Comparison of ENCODE assay signal across 24 mouse cellular contexts in the genomic region with DNA sequence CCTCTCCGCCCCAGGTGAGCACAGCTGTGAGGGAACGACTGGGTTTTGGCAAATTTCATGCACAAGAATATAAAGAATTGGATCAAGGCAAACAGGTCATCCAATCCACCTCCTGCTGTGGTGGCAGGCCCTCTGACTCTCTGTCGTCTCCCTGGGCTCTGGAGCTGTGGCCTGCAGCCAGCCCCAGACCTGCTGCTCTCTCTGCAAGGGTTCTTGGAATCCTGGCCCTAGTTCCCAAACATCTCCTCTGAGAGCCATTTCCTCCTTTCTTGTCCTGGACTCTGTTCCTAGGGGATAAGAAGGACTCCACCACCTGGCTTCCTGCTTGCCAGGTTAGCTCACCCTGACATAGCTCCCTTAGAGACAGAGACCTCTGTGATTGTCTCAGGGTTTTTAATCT. TPM values are rescaled to one million over a fixed set of nuclear protein-coding genes. Genes with fewer than 3 reads are reported as not detected.
DNase-seq lines count a peak whose midpoint lies in the region; ATAC-seq and TF ChIP-seq lines count a peak whose summit lies in the region.
"Had no signal": no experiment of that assay in that cellular context is flagged by ENCODE, and none has a peak within 500 bp of the region (broad histone marks: within the 10 kb centered on the region; RNA-seq: fewer than 3 reads in every experiment).

No protein-coding gene starts in this region.

- no peak overlapping the region for H3K27ac ChIP-seq in lung, postnatal 0 days (ENCODE audit: low read length)
- H3K27ac ChIP-seq: embryonic facial prominence, embryonic 13.5 days; forebrain, embryonic 12.5 days; heart, adult 2 months; heart, embryonic 15.5 days; hindbrain, embryonic 10.5 days; hindbrain, embryonic 14.5 days had no signal

- no peak overlapping the region for H3K4me2 ChIP-seq in lung, postnatal 0 days (replicated peaks; ENCODE audit: low read depth, low read length)
- H3K4me2 ChIP-seq: embryonic facial prominence, embryonic 13.5 days; forebrain, embryonic 12.5 days; heart, embryonic 11.5 days; heart, embryonic 15.5 days; hindbrain, embryonic 14.5 days had no signal

- no peak for TF ChIP-seq CTCF in lung, postnatal 0 days (IDR thresholded peaks at IDR 0.05)

- TF ChIP-seq EP300 in lung, postnatal 0 days (IDR thresholded peaks at IDR 0.05) = no peak

- H3K4me1 ChIP-seq in lung, postnatal 0 days (ENCODE audit: insufficient read depth, low read depth, low read length) = no peaks in the 10 kb centered on the region
- H3K4me1 ChIP-seq: embryonic facial prominence, embryonic 13.5 days had no signal

- no peaks in the 10 kb centered on the region for H3K36me3 ChIP-seq in lung, postnatal 0 days (ENCODE audit: insufficient read depth, low read length)
- H3K36me3 ChIP-seq: embryonic facial prominence, embryonic 13.5 days; forebrain, embryonic 12.5 days; heart, embryonic 15.5 days; hindbrain, embryonic 10.5 days had no signal

- peak; percentile 71 for DNase-seq in brain, adult 2 months (ENCODE audit: low read depth, low spot score)
- DNase-seq in cerebellum, adult 11-12 months = peak; percentile 85
- DNase-seq in cerebellum, adult 9-10 months = peak; percentile 78
- DNase-seq in cerebellum, postnatal 25 days = peak; percentile 71 to 74
- no peak for DNase-seq in T-cell, adult 2 months (ENCODE audit: low spot score)
- no peak for DNase-seq in heart, postnatal 4 days
- DNase-seq in lung, postnatal 0 days (ENCODE audit: low spot score) = no peak
- DNase-seq: adrenal gland, adult 8-10 months; adrenal gland, postnatal 36 days; gastrocnemius, postnatal 10 days; heart, adult 2 months; heart, postnatal 14 days; kidney, adult 2 months had no signal

- H3K27me3 ChIP-seq in lung, postnatal 0 days (replicated peaks; ENCODE audit: insufficient read depth, low read length) = no peaks in the 10 kb centered on the region
- H3K27me3 ChIP-seq: Patski had no signal

- no peaks in the 10 kb centered on the region for H3K9me3 ChIP-seq in lung, postnatal 0 days (ENCODE audit: low read length)
- H3K9me3 ChIP-seq: embryonic facial prominence, embryonic 13.5 days; forebrain, embryonic 12.5 days; heart, embryonic 15.5 days; hindbrain, embryonic 10.5 days had no signal

- no peak overlapping the region for H3K9ac ChIP-seq in lung, postnatal 0 days (replicated peaks; ENCODE audit: low read depth)
- H3K9ac ChIP-seq: embryonic facial prominence, embryonic 13.5 days; forebrain, embryonic 12.5 days; heart, embryonic 15.5 days; hindbrain, embryonic 14.5 days had no signal

- ATAC-seq in lung, postnatal 0 days = no peak
- ATAC-seq: forebrain, embryonic 16.5 days; intestine, embryonic 16.5 days; Patski had no signal

- WGBS in lung, postnatal 0 days = 61% methylated on average over 3 of the region's 3 CpGs

- H3K4me3 ChIP-seq in lung, postnatal 0 days (ENCODE audit: low read depth, low read length) = no peak overlapping the region
- H3K4me3 ChIP-seq: embryonic facial prominence, embryonic 13.5 days; forebrain, embryonic 12.5 days; heart, adult 2 months; heart, embryonic 15.5 days; hindbrain, embryonic 10.5 days had no signal

RNA-seq across cellular contexts. Expression of a gene that starts 7.8 kb away (rescaled TPM):
- not detected for total RNA-seq in heart, postnatal 4 days (2021)
- 2.3 and 2.9 TPM in 2 replicates for polyA plus RNA-seq in lung, postnatal 0 days (2015; fragmentation: Nextera tagmentation; extraction: Ambion mirVana)
- total RNA-seq: adrenal gland, adult 8-10 months; adrenal gland, postnatal 36 days; CH12.LX; heart, postnatal 14 days had no signal
- polyA plus RNA-seq: gonadal fat pad, adult 2 months; heart, adult 2 months; heart, embryonic 15.5 days; kidney, adult 2 months; Patski had no signal

Comparison
In these comparisons a context has a peak if more than half of its experiments do, and no peak if none do; other contexts are left out.
1. DNase-seq: peak in brain, adult 2 months (single experiment), cerebellum, adult 11-12 months (single experiment), cerebellum, adult 9-10 months (single experiment) and cerebellum, postnatal 25 days (2 of 2); none in T-cell, adult 2 months (single experiment), heart, postnatal 4 days (single experiment) and lung, postnatal 0 days (single experiment).